Mouse (Mus musculus) adrenal gland, postnatal 4 days (tissue): ENCODE measurements at regions not wholly inside any gene's neighbourhood (a gene's known extent, or its start where the extent isn't known, plus 50 kb on each side); places are given as distances from the start of the nearest gene placed in this dataset.
"Not testable (repeated sequence)": the region's sequence is repeated elsewhere in the genome, so short reads cannot be mapped to it uniquely, and the experiment has no call there.

Experiments
- DNase-seq, 2 experiments: peaks; one replicate each; pipeline ENCODE4 v3.0.0; 2021 to 2022; ENCODE audit warnings: low spot score in 2 of 2, mixed read lengths in 2 of 2

GRCm38 (mm10) chr14:104849274-104849673, 326.8 kb upstream of the Rnf219 start:
- no peak for DNase-seq

- DNase-seq: no peak
Observed at GRCm38 (mm10) chr14:104827404-104827803, 305.0 kb upstream of the Rnf219 start.

GRCm38 (mm10) chr14:104824926-104825325, 302.5 kb upstream of the Rnf219 start:
- no peak for DNase-seq

- no peak for DNase-seq
Observed at GRCm38 (mm10) chr14:104824224-104824623, 301.8 kb upstream of the Rnf219 start.

GRCm38 (mm10) chr14:104821903-104822573, 299.6 kb upstream of the Rnf219 start:
- no peak for DNase-seq

GRCm38 (mm10) chr14:104819106-104819505, 296.7 kb upstream of the Rnf219 start:
- no peak for DNase-seq

GRCm38 (mm10) chr14:104813977-104814584, 291.6 kb upstream of the Rnf219 start:
- peak; percentile 10 to 54 for DNase-seq

- DNase-seq: no peak
Observed at GRCm38 (mm10) chr14:104812006-104812405, 289.6 kb upstream of the Rnf219 start.

- no peak for DNase-seq
Observed at GRCm38 (mm10) chr14:104805332-104805731, 282.9 kb upstream of the Rnf219 start.

GRCm38 (mm10) chr14:104796348-104796965, 274.0 kb upstream of the Rnf219 start:
- no peak for DNase-seq

- no peak for DNase-seq
Observed at GRCm38 (mm10) chr14:104789346-104789745, 266.9 kb upstream of the Rnf219 start.

- DNase-seq: no peak
Observed at GRCm38 (mm10) chr14:104785066-104785465, 262.6 kb upstream of the Rnf219 start.

GRCm38 (mm10) chr14:104769938-104770337, 247.5 kb upstream of the Rnf219 start:
- no peak for DNase-seq

GRCm38 (mm10) chr14:104734213-104734612, 211.8 kb upstream of the Rnf219 start:
- no peak for DNase-seq

GRCm38 (mm10) chr14:104732036-104732435, 209.6 kb upstream of the Rnf219 start:
- DNase-seq: no peak

GRCm38 (mm10) chr14:104731319-104731995, 209.0 kb upstream of the Rnf219 start:
- DNase-seq: no peak

- not testable (repeated sequence) for DNase-seq
Observed at GRCm38 (mm10) chr14:104715651-104716050, 193.2 kb upstream of the Rnf219 start.

- DNase-seq: no peak
Observed at GRCm38 (mm10) chr14:104702283-104702893, 179.9 kb upstream of the Rnf219 start.

- DNase-seq: no peak
Observed at GRCm38 (mm10) chr14:104698962-104699361, 176.5 kb upstream of the Rnf219 start.

- no peak for DNase-seq
Observed at GRCm38 (mm10) chr14:104695101-104695500, 172.7 kb upstream of the Rnf219 start.

- DNase-seq: no peak
Observed at GRCm38 (mm10) chr14:104694174-104694803, 171.8 kb upstream of the Rnf219 start.
